Mouse (Mus musculus) CH12.LX (cell line): ENCODE results near the gene Slc4a8. TPM values are rescaled to one million over a fixed set of nuclear protein-coding genes. Genes with fewer than 3 reads are reported as not detected.

Experiments used
- DNase-seq: peaks from one replicate; pipeline ENCODE4 v3.0.0-alpha.2; 2013; ENCODE audit errors: extremely low read depth
- H3K27ac ChIP-seq: 2 replicates; pipeline ENCODE4 v1.5.1; 2012; ENCODE audit warnings: low read depth, mild to moderate bottlenecking, control low read depth, moderate library complexity; ENCODE audit not compliant: insufficient read depth
- H3K27me3 ChIP-seq: replicated peaks from 2 replicates; pipeline ENCODE3; 2012; ENCODE audit warnings: inconsistent platforms
- H3K36me3 ChIP-seq, 2 experiments: replicated peaks in 1 of 2; 2 replicates each; pipeline versions ENCODE3 to v1.6.1; 2012; ENCODE audit warnings: inconsistent platforms in 1 of 2, low read length in 1 of 2, mild to moderate bottlenecking in 1 of 2, mixed read lengths in 1 of 2, moderate library complexity in 1 of 2; ENCODE audit not compliant: control insufficient read depth in 1 of 2, insufficient read depth in 1 of 2
- H3K4me1 ChIP-seq, 2 experiments: 2 replicates each; pipeline ENCODE4 v1.6.1; 2012; ENCODE audit warnings: inconsistent platforms in 1 of 2, moderate library complexity in 1 of 2; ENCODE audit not compliant: insufficient read depth in 2 of 2, control insufficient read depth in 1 of 2
- H3K4me2 ChIP-seq: 2 replicates; pipeline ENCODE4 v1.6.1; 2012; ENCODE audit warnings: low read depth, mild to moderate bottlenecking, control low read depth; ENCODE audit not compliant: poor library complexity, insufficient read depth, severe bottlenecking
- H3K4me3 ChIP-seq, 3 experiments: fragments of 150-350 bp in 1 of 3; sonication (generic) in 1 of 3; replicated peaks in 1 of 3; 2 replicates each; pipeline versions ENCODE3 to v1.5.1; 2011 to 2012; ENCODE audit warnings: low read depth in 2 of 3, low read length in 2 of 3, mild to moderate bottlenecking in 2 of 3, moderate library complexity in 2 of 3, control low read depth in 1 of 3, improper control_type of control experiment in 1 of 3, inconsistent platforms in 1 of 3, mixed read lengths in 1 of 3; ENCODE audit not compliant: poor library complexity in 1 of 3
- H3K79me2 ChIP-seq: replicated peaks from 2 replicates; pipeline ENCODE4 v1.6.1; 2012; ENCODE audit warnings: mild to moderate bottlenecking, moderate library complexity; ENCODE audit not compliant: control insufficient read depth, poor library complexity, insufficient read depth, severe bottlenecking; ENCODE audit errors: extremely low read depth
- H3K9ac ChIP-seq: 2 replicates; pipeline ENCODE4 v1.6.1; 2012; ENCODE audit warnings: low read depth, mild to moderate bottlenecking, control low read depth, moderate library complexity; ENCODE audit not compliant: insufficient read depth
- H3K9me3 ChIP-seq: replicated peaks from 2 replicates; pipeline ENCODE3; 2012; ENCODE audit warnings: low read length, inconsistent platforms, mixed read lengths
- BHLHE40 ChIP-seq: IDR thresholded peaks from 2 replicates; pipeline ENCODE4 v1.6.1; 2011; ENCODE audit warnings: mild to moderate bottlenecking, low read depth, low read length, improper control_type of control experiment
- CHD1 ChIP-seq: IDR thresholded peaks from 2 replicates; pipeline ENCODE4 v1.6.1; 2012; ENCODE audit warnings: low read depth, low read length, improper control_type of control experiment, inconsistent platforms
- CHD2 ChIP-seq: IDR thresholded peaks from 2 replicates; pipeline ENCODE4 v1.6.1; 2011; ENCODE audit warnings: low read length, improper control_type of control experiment
- CTCF ChIP-seq, 2 experiments: IDR thresholded peaks in 1 of 2; conservative IDR thresholded peaks in 1 of 2; 2 replicates each; pipeline ENCODE4 v1.5.1; 2011 to 2012; ENCODE audit warnings: low read depth in 2 of 2, low read length in 2 of 2, improper control_type of control experiment in 1 of 2, inconsistent platforms in 1 of 2, mild to moderate bottlenecking in 1 of 2, moderate library complexity in 1 of 2
- E2F4 ChIP-seq: IDR thresholded peaks from 2 replicates; pipeline ENCODE4 v1.6.1; 2011; ENCODE audit warnings: low read depth, low read length, improper control_type of control experiment; ENCODE audit not compliant: insufficient replicate concordance
- ELF1 ChIP-seq: IDR thresholded peaks from 2 replicates; pipeline ENCODE4 v1.6.1; 2014; ENCODE audit warnings: low read depth, mild to moderate bottlenecking, inconsistent platforms, low read length, improper control_type of control experiment
- EP300 ChIP-seq: IDR thresholded peaks from 2 replicates; pipeline ENCODE4 v1.6.1; 2011; ENCODE audit warnings: low read length, improper control_type of control experiment
- ETS1 ChIP-seq: conservative IDR thresholded peaks from 2 replicates; pipeline ENCODE4 v1.6.1; 2012; ENCODE audit warnings: low read depth, mild to moderate bottlenecking, inconsistent platforms, low read length, improper control_type of control experiment, moderate library complexity
- GABPA ChIP-seq: IDR thresholded peaks from 2 replicates; pipeline ENCODE4 v1.6.1; 2012; ENCODE audit warnings: low read depth, low read length, improper control_type of control experiment, inconsistent platforms; ENCODE audit not compliant: insufficient replicate concordance
- HCFC1 ChIP-seq: IDR thresholded peaks from 2 replicates; pipeline ENCODE4 v1.6.1; 2012; ENCODE audit warnings: low read depth, mild to moderate bottlenecking, inconsistent platforms, low read length, improper control_type of control experiment
- IRF4 ChIP-seq: IDR thresholded peaks from 2 replicates; pipeline ENCODE4 v1.6.1; 2014; ENCODE audit warnings: low read depth, mild to moderate bottlenecking, inconsistent platforms, low read length, improper control_type of control experiment
- JUN ChIP-seq: IDR thresholded peaks from 2 replicates; pipeline ENCODE4 v1.6.1; 2011; ENCODE audit warnings: low read depth, mild to moderate bottlenecking, low read length, improper control_type of control experiment, moderate library complexity; ENCODE audit not compliant: insufficient read depth
- JUND ChIP-seq: conservative IDR thresholded peaks from 2 replicates; pipeline ENCODE4 v1.6.1; 2011; ENCODE audit warnings: low read depth, low read length, improper control_type of control experiment
- KAT2A ChIP-seq: IDR thresholded peaks from 2 replicates; pipeline ENCODE4 v1.6.1; 2012; ENCODE audit warnings: low read length, improper control_type of control experiment, inconsistent platforms; ENCODE audit not compliant: insufficient replicate concordance
- MAFK ChIP-seq: IDR thresholded peaks from 2 replicates; pipeline ENCODE4 v1.6.1; 2011; ENCODE audit warnings: low read length, improper control_type of control experiment; ENCODE audit not compliant: insufficient replicate concordance
- MAX ChIP-seq: IDR thresholded peaks from 2 replicates; pipeline ENCODE4 v1.6.1; 2011; ENCODE audit warnings: low read length, improper control_type of control experiment
- MAZ ChIP-seq: IDR thresholded peaks from 2 replicates; pipeline ENCODE4 v1.6.1; 2012; ENCODE audit warnings: low read depth, mild to moderate bottlenecking, inconsistent platforms, low read length, improper control_type of control experiment, moderate library complexity
- MEF2A ChIP-seq: IDR thresholded peaks from 2 replicates; pipeline ENCODE4 v1.6.1; 2014; ENCODE audit warnings: low read depth, mild to moderate bottlenecking, inconsistent platforms, low read length, improper control_type of control experiment, borderline replicate concordance
- MXI1 ChIP-seq: IDR thresholded peaks from 2 replicates; pipeline ENCODE4 v1.6.1; 2011; ENCODE audit warnings: mild to moderate bottlenecking, low read depth, low read length, improper control_type of control experiment
- MYC ChIP-seq: IDR thresholded peaks from 2 replicates; pipeline ENCODE4 v1.6.1; 2011; ENCODE audit warnings: low read depth, mild to moderate bottlenecking, improper control_type of control experiment, low read length
- NELFE ChIP-seq: IDR thresholded peaks from 2 replicates; pipeline ENCODE4 v1.6.1; 2011; ENCODE audit warnings: low read depth, low read length, improper control_type of control experiment
- NRF1 ChIP-seq: IDR thresholded peaks from 2 replicates; pipeline ENCODE4 v1.6.1; 2014; ENCODE audit warnings: low read depth, mild to moderate bottlenecking, inconsistent platforms, low read length, improper control_type of control experiment, moderate library complexity
- PAX5 ChIP-seq: IDR thresholded peaks from 2 replicates; pipeline ENCODE4 v1.6.1; 2012; ENCODE audit warnings: low read length, inconsistent platforms, mixed read lengths
- POLR2A ChIP-seq: IDR thresholded peaks from 2 replicates; pipeline ENCODE4 v1.6.1; 2011; ENCODE audit warnings: low read depth, mild to moderate bottlenecking, improper control_type of control experiment, low read length
- POLR2AphosphoS2 ChIP-seq: IDR thresholded peaks from 2 replicates; pipeline ENCODE4 v1.6.1; 2011; ENCODE audit warnings: low read depth, low read length, improper control_type of control experiment
- RAD21 ChIP-seq: IDR thresholded peaks from 2 replicates; pipeline ENCODE4 v1.6.1; 2011; ENCODE audit warnings: low read depth, mild to moderate bottlenecking, low read length, improper control_type of control experiment, moderate library complexity
- RCOR1 ChIP-seq: conservative IDR thresholded peaks from 2 replicates; pipeline ENCODE4 v1.6.1; 2012; ENCODE audit warnings: low read depth, mild to moderate bottlenecking, inconsistent platforms, low read length, improper control_type of control experiment
- SIN3A ChIP-seq: IDR thresholded peaks from 2 replicates; pipeline ENCODE4 v1.6.1; 2012; ENCODE audit warnings: low read length, improper control_type of control experiment, inconsistent platforms
- SMC3 ChIP-seq: IDR thresholded peaks from 2 replicates; pipeline ENCODE4 v1.6.1; 2011; ENCODE audit warnings: low read depth, low read length, improper control_type of control experiment
- TBP ChIP-seq: conservative IDR thresholded peaks from 2 replicates; pipeline ENCODE4 v1.6.1; 2011; ENCODE audit warnings: low read depth, low read length, improper control_type of control experiment
- TCF12 ChIP-seq: IDR thresholded peaks from 2 replicates; pipeline ENCODE4 v1.6.1; 2014; ENCODE audit warnings: low read depth, mild to moderate bottlenecking, inconsistent platforms, low read length, improper control_type of control experiment
- UBTF ChIP-seq: IDR thresholded peaks from 2 replicates; pipeline ENCODE4 v1.6.1; 2012; ENCODE audit warnings: low read depth, mild to moderate bottlenecking, inconsistent platforms, low read length, improper control_type of control experiment, moderate library complexity
- USF1 ChIP-seq: IDR thresholded peaks from 2 replicates; pipeline ENCODE4 v1.6.1; 2014; ENCODE audit warnings: low read depth, mild to moderate bottlenecking, inconsistent platforms, low read length, improper control_type of control experiment
- USF2 ChIP-seq: conservative IDR thresholded peaks from 2 replicates; pipeline ENCODE4 v1.6.1; 2011; ENCODE audit warnings: low read depth, low read length, improper control_type of control experiment
- ZC3H11A ChIP-seq: IDR thresholded peaks from 2 replicates; pipeline ENCODE4 v1.6.1; 2012; ENCODE audit warnings: low read depth, mild to moderate bottlenecking, inconsistent platforms, low read length, improper control_type of control experiment
- ZKSCAN1 ChIP-seq: IDR thresholded peaks from 2 replicates; pipeline ENCODE4 v1.6.1; 2012; ENCODE audit warnings: low read depth, inconsistent platforms, low read length, improper control_type of control experiment, borderline replicate concordance
- ZMIZ1 ChIP-seq: IDR thresholded peaks from 2 replicates; pipeline ENCODE4 v1.6.1; 2012; ENCODE audit warnings: low read depth, mild to moderate bottlenecking, inconsistent platforms, low read length, improper control_type of control experiment
- ZNF384 ChIP-seq: IDR thresholded peaks from 2 replicates; pipeline ENCODE4 v1.6.1; 2012; ENCODE audit warnings: low read depth, low read length, improper control_type of control experiment, inconsistent platforms
- dilution Hi-C: fragments of 300-500 bp; cut with MboI; formaldehyde crosslinking; loops from 2 replicates; pipeline ENCODE4 v1.14.3; 2020; ENCODE audit warnings: low sequenced_read_pairs; ENCODE audit not compliant: extremely low pct_unique_long_range_greater_than_20kb, extremely low pct_ligation_motif_present
- in situ Hi-C: fragments of 300-500 bp; cut with MboI; formaldehyde crosslinking; loops from 3 replicates; pipeline ENCODE4 v1.14.3; 2019; ENCODE audit warnings: low sequenced_read_pairs, low pct_ligation_motif_present, low pct_unique_long_range_greater_than_20kb, mixed read lengths
- polyA plus RNA-seq: library from polyadenylated mRNA; unstranded; fragments of >175 nt; gene quantifications from 2 replicates; pipeline ENCODE4 v1.2.1, GENCODE M21; 2012; ENCODE audit warnings: low read depth; ENCODE audit not compliant: insufficient read length
- total RNA-seq, 2 experiments: library from RNA; depleted of rRNA; stranded (reverse); fragments of 300-350 nt in 1 of 2; fragments of >200 nt in 1 of 2; gene quantifications; 2 replicates each; pipeline ENCODE4 v1.2.3; 2012 to 2014

Gene Slc4a8
- total and polyA plus RNA-seq, 3 experiments = 4.7 to 9.6 (median 5.1) TPM

DNA sequence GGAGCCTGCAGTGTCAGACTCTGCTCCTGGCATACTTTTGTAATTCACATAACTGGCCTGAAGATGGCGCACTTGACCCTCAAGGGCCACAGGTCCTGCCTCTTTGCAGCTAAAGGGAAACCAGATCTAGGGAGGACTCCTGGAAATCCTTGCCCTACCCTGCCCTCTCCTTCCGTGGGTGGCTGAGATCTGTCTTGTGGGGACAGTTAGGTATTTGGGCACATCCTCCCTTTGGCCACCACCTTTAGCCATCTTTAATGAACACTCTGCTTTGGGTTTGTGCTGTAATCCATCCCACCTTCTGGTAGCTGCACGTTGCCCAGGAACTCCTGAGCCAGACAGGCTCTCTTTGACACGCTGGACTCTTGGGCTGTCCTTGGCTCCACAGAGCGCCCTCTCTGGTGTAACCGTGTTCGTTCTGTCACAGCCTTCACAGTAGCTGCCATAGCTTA lies 4.0 kb upstream of the Slc4a8 start:
- peak; percentile 92 for DNase-seq
- dilution Hi-C loops (no loop called here), in situ Hi-C loops (no loop called here)
- Histone ChIP-seq H3K27me3 (peaks cover 3% of the 10 kb centered on the region), H3K4me3 (peak overlapping the region in 2 of 3 experiments; percentile 24 to 40), H3K9me3 (peaks cover 2% of the 10 kb centered on the region), H3K79me2 (no peaks in the 10 kb centered on the region), H3K4me1 (peaks cover 5 to 37% of the 10 kb centered on the region in 2 experiments), H3K27ac (no peak overlapping the region), H3K9ac (no peak overlapping the region), H3K36me3 (no peaks in the 10 kb centered on the region), H3K4me2 (peak overlapping the region; percentile 52; the same call in 1 of the 2 replicates)
- TF ChIP-seq NRF1 (no peak), EP300 (0 out of 2 replicates have a peak, but pooled peaks have one; percentile 30), CHD1 (0 out of 2 replicates have a peak, but pooled peaks have one; percentile 50), ZMIZ1 (peak; percentile 56; the same call in 1 of the 2 replicates), SMC3 (peak; percentile 84), UBTF (no peak), USF2 (no peak), ZNF384 (peak; percentile 29; the same call in 1 of the 2 replicates), PAX5 (no peak), USF1 (0 out of 2 replicates have a peak, but pooled peaks have one; percentile 1), BHLHE40 (peak; percentile 27; the same call in 1 of the 2 replicates), MXI1 (peak; percentile 76), RAD21 (peak; percentile 97), ELF1 (peak; percentile 52), JUN (no peak), MAX (peak; percentile 69), POLR2A (peak; percentile 26; the same call in 1 of the 2 replicates), MYC (peak; percentile 56; the same call in 1 of the 2 replicates), ETS1 (no peak), E2F4 (no peak), RCOR1 (0 out of 2 replicates have a peak, but pooled peaks have one; percentile 70), HCFC1 (no peak), SIN3A (peak; percentile 78; the same call in 1 of the 2 replicates), MAFK (0 out of 2 replicates have a peak, but pooled peaks have one; percentile 17), ZC3H11A (0 out of 2 replicates have a peak, but pooled peaks have one; percentile 32), MAZ (no peak), MEF2A (no peak), GABPA (no peak), JUND (0 out of 2 replicates have a peak, but pooled peaks have one; percentile 32), CTCF (conservative IDR thresholded peaks at IDR 0.05 in 1 of 2, IDR thresholded peaks at IDR 0.05 in 1 of 2; ENCODE audit: low read depth in 2 of 2, low read length in 2 of 2) (peak; percentile 95), TBP (no peak), IRF4 (peak; percentile 46), CHD2 (0 out of 2 replicates have a peak, but pooled peaks have one; percentile 37), KAT2A (0 out of 2 replicates have a peak, but pooled peaks have one; percentile 50), ZKSCAN1 (no peak), TCF12 (0 out of 2 replicates have a peak, but pooled peaks have one; percentile 46), POLR2AphosphoS2 (no peak), NELFE (peak; percentile 67; the same call in 1 of the 2 replicates)
